Mouse (Mus musculus): ENCODE data around the gene Rmnd1. TPM values are rescaled to one million over a fixed set of nuclear protein-coding genes. Genes with fewer than 3 reads are reported as not detected.

Rmnd1 gene
- polyA plus RNA-seq, 1 experiment from 2014 or later, result 55.1 TPM

GRCm38 (mm10) chr10:4388384-4388745, 43.8 kb downstream of the Rmnd1 start:
- under 1% methylated on average over 19 of the region's 19 CpGs for WGBS
- Histone ChIP-seq H3K27me3 (ENCODE audit: control insufficient read depth, insufficient read depth, low read depth, low read length) (no peaks in the 10 kb centered on the region), H3K9ac (ENCODE audit: low read depth, low read length) (peak overlapping the region; percentile 99), H3K9me3 (replicated peaks; ENCODE audit: control insufficient read depth, low read length, poor library complexity, severe bottlenecking) (no peaks in the 10 kb centered on the region), H3K4me1 (ENCODE audit: control insufficient read depth, insufficient read depth, low read length) (peaks cover 34% of the 10 kb centered on the region), H3K27ac (ENCODE audit: low read length) (peak overlapping the region; percentile 100), H3K4me3 (ENCODE audit: low read depth, low read length) (peak overlapping the region; percentile 96), H3K4me2 (ENCODE audit: low read length) (peak overlapping the region; percentile 97), H3K36me3 (ENCODE audit: control insufficient read depth, insufficient read depth, low read length) (no peaks in the 10 kb centered on the region)
- ATAC-seq, result no peak

- no peaks in the 10 kb centered on the region for H3K27me3 ChIP-seq (ENCODE audit: control insufficient read depth, insufficient read depth, low read depth, low read length)
- H3K9me3 ChIP-seq (replicated peaks; ENCODE audit: control insufficient read depth, low read length, poor library complexity, severe bottlenecking), result no peaks in the 10 kb centered on the region
- H3K9ac ChIP-seq (ENCODE audit: low read depth, low read length), result peak within 1 kb of the TSS; percentile 99
- WGBS, result under 1% methylated on average over 57 of the region's 87 CpGs
- ATAC-seq, result peak; percentile 9; the same call in 1 of the 2 replicates
- peak within 1 kb of the TSS; percentile 97 for H3K4me2 ChIP-seq (ENCODE audit: low read length)
- peak within 1 kb of the TSS; percentile 96 for H3K4me3 ChIP-seq (ENCODE audit: low read depth, low read length)
- peak within 1 kb of the TSS; percentile 100 for H3K27ac ChIP-seq (ENCODE audit: low read length)
- H3K4me1 ChIP-seq (ENCODE audit: control insufficient read depth, insufficient read depth, low read length), result peaks cover 34% of the 10 kb centered on the region
- H3K36me3 ChIP-seq (ENCODE audit: control insufficient read depth, insufficient read depth, low read length), result no peaks in the 10 kb centered on the region
These were observed 44.3 kb downstream of the Rmnd1 start, which contains the start of gene Zbtb2 for GRCm38 (mm10) chr10:4387701-4388383. Zbtb2 (minus strand) TSS chr10:4388108.

- H3K4me3 ChIP-seq (ENCODE audit: low read depth, low read length), result peak overlapping the region; percentile 96
- H3K27ac ChIP-seq (ENCODE audit: low read length), result peak overlapping the region; percentile 100
- peak overlapping the region; percentile 97 for H3K4me2 ChIP-seq (ENCODE audit: low read length)
- H3K4me1 ChIP-seq (ENCODE audit: control insufficient read depth, insufficient read depth, low read length), result peaks cover 33% of the 10 kb centered on the region
- WGBS, result under 1% methylated on average over 47 of the region's 133 CpGs
- no peaks in the 10 kb centered on the region for H3K9me3 ChIP-seq (replicated peaks; ENCODE audit: control insufficient read depth, low read length, poor library complexity, severe bottlenecking)
- no peaks in the 10 kb centered on the region for H3K27me3 ChIP-seq (ENCODE audit: control insufficient read depth, insufficient read depth, low read depth, low read length)
- no peaks in the 10 kb centered on the region for H3K36me3 ChIP-seq (ENCODE audit: control insufficient read depth, insufficient read depth, low read length)
- ATAC-seq, result peak; percentile 93
- H3K9ac ChIP-seq (ENCODE audit: low read depth, low read length), result peak overlapping the region; percentile 99
These were observed 45.3 kb downstream of the Rmnd1 start for GRCm38 (mm10) chr10:4386609-4387591.

GRCm38 (mm10) chr10:4384244-4384643, 47.9 kb downstream of the Rmnd1 start:
- H3K9ac ChIP-seq (ENCODE audit: low read depth, low read length), result no peak overlapping the region
- no peaks in the 10 kb centered on the region for H3K36me3 ChIP-seq (ENCODE audit: control insufficient read depth, insufficient read depth, low read length)
- H3K27me3 ChIP-seq (ENCODE audit: control insufficient read depth, insufficient read depth, low read depth, low read length), result no peaks in the 10 kb centered on the region
- peaks cover 7% of the 10 kb centered on the region for H3K4me1 ChIP-seq (ENCODE audit: control insufficient read depth, insufficient read depth, low read length)
- H3K27ac ChIP-seq (ENCODE audit: low read length), result no peak overlapping the region
- no peak overlapping the region for H3K4me3 ChIP-seq (ENCODE audit: low read depth, low read length)
- H3K9me3 ChIP-seq (replicated peaks; ENCODE audit: control insufficient read depth, low read length, poor library complexity, severe bottlenecking), result no peaks in the 10 kb centered on the region
- no peak for ATAC-seq
- WGBS, result 96% methylated on average over 7 of the region's 7 CpGs
- H3K4me2 ChIP-seq (ENCODE audit: low read length), result no peak overlapping the region

GRCm38 (mm10) chr10:4380748-4381147, 51.4 kb downstream of the Rmnd1 start:
- Histone ChIP-seq H3K9ac (ENCODE audit: low read depth, low read length) (no peak overlapping the region), H3K27me3 (ENCODE audit: control insufficient read depth, insufficient read depth, low read depth, low read length) (no peaks in the 10 kb centered on the region), H3K4me3 (ENCODE audit: low read depth, low read length) (no peak overlapping the region), H3K9me3 (replicated peaks; ENCODE audit: control insufficient read depth, low read length, poor library complexity, severe bottlenecking) (no peaks in the 10 kb centered on the region), H3K4me2 (ENCODE audit: low read length) (no peak overlapping the region), H3K36me3 (ENCODE audit: control insufficient read depth, insufficient read depth, low read length) (no peaks in the 10 kb centered on the region), H3K4me1 (ENCODE audit: control insufficient read depth, insufficient read depth, low read length) (no peaks in the 10 kb centered on the region), H3K27ac (ENCODE audit: low read length) (no peak overlapping the region)
- no peak for ATAC-seq
- 87% methylated on average over 5 of the region's 5 CpGs for WGBS

GRCm38 (mm10) chr10:4376931-4377330, 55.3 kb downstream of the Rmnd1 start:
- H3K4me3 ChIP-seq (ENCODE audit: low read depth, low read length), result no peak overlapping the region
- H3K27ac ChIP-seq (ENCODE audit: low read length), result no peak overlapping the region
- 88% methylated on average over 7 of the region's 7 CpGs for WGBS

GRCm38 (mm10) chr10:4376461-4376860, 55.7 kb downstream of the Rmnd1 start:
- H3K36me3 ChIP-seq (ENCODE audit: control insufficient read depth, insufficient read depth, low read length), result no peaks in the 10 kb centered on the region
- H3K27ac ChIP-seq (ENCODE audit: low read length), result no peak overlapping the region
- H3K4me2 ChIP-seq (ENCODE audit: low read length), result no peak overlapping the region
- H3K27me3 ChIP-seq (ENCODE audit: control insufficient read depth, insufficient read depth, low read depth, low read length), result no peaks in the 10 kb centered on the region
- no peaks in the 10 kb centered on the region for H3K9me3 ChIP-seq (replicated peaks; ENCODE audit: control insufficient read depth, low read length, poor library complexity, severe bottlenecking)
- WGBS, result 83% methylated on average over 7 of the region's 7 CpGs
- H3K4me3 ChIP-seq (ENCODE audit: low read depth, low read length), result no peak overlapping the region
- ATAC-seq, result no peak
- H3K4me1 ChIP-seq (ENCODE audit: control insufficient read depth, insufficient read depth, low read length), result no peaks in the 10 kb centered on the region
- no peak overlapping the region for H3K9ac ChIP-seq (ENCODE audit: low read depth, low read length)

More at GRCm38 (mm10) chr10:4376931-4377330, 55.3 kb downstream of the Rmnd1 start:
- no peak overlapping the region for H3K4me2 ChIP-seq (ENCODE audit: low read length)
- H3K9me3 ChIP-seq (replicated peaks; ENCODE audit: control insufficient read depth, low read length, poor library complexity, severe bottlenecking), result no peaks in the 10 kb centered on the region
- H3K9ac ChIP-seq (ENCODE audit: low read depth, low read length), result no peak overlapping the region
- no peaks in the 10 kb centered on the region for H3K27me3 ChIP-seq (ENCODE audit: control insufficient read depth, insufficient read depth, low read depth, low read length)
- H3K36me3 ChIP-seq (ENCODE audit: control insufficient read depth, insufficient read depth, low read length), result no peaks in the 10 kb centered on the region
- no peaks in the 10 kb centered on the region for H3K4me1 ChIP-seq (ENCODE audit: control insufficient read depth, insufficient read depth, low read length)
- ATAC-seq, result no peak

GRCm38 (mm10) chr10:4375267-4375666, 56.9 kb downstream of the Rmnd1 start:
- H3K4me3 ChIP-seq (ENCODE audit: low read depth, low read length), result no peak overlapping the region
- H3K9me3 ChIP-seq (replicated peaks; ENCODE audit: control insufficient read depth, low read length, poor library complexity, severe bottlenecking), result no peaks in the 10 kb centered on the region
- no peaks in the 10 kb centered on the region for H3K4me1 ChIP-seq (ENCODE audit: control insufficient read depth, insufficient read depth, low read length)
- no peak for ATAC-seq
- no peak overlapping the region for H3K27ac ChIP-seq (ENCODE audit: low read length)
- no peaks in the 10 kb centered on the region for H3K27me3 ChIP-seq (ENCODE audit: control insufficient read depth, insufficient read depth, low read depth, low read length)
- no peak overlapping the region for H3K4me2 ChIP-seq (ENCODE audit: low read length)
- 24% methylated on average over 7 of the region's 7 CpGs for WGBS
- no peak overlapping the region for H3K9ac ChIP-seq (ENCODE audit: low read depth, low read length)
- H3K36me3 ChIP-seq (ENCODE audit: control insufficient read depth, insufficient read depth, low read length), result no peaks in the 10 kb centered on the region

GRCm38 (mm10) chr10:4374734-4375133, 57.5 kb downstream of the Rmnd1 start:
- 95% methylated on average over 4 of the region's 4 CpGs for WGBS
- no peaks in the 10 kb centered on the region for H3K27me3 ChIP-seq (ENCODE audit: control insufficient read depth, insufficient read depth, low read depth, low read length)
- 0 out of 2 replicates have a peak, but pooled peaks cover 4% of the 10 kb centered on the region for H3K36me3 ChIP-seq (ENCODE audit: control insufficient read depth, insufficient read depth, low read length)
- no peak overlapping the region for H3K4me3 ChIP-seq (ENCODE audit: low read depth, low read length)
- no peak overlapping the region for H3K27ac ChIP-seq (ENCODE audit: low read length)
- no peaks in the 10 kb centered on the region for H3K9me3 ChIP-seq (replicated peaks; ENCODE audit: control insufficient read depth, low read length, poor library complexity, severe bottlenecking)
- no peak for ATAC-seq
- no peaks in the 10 kb centered on the region for H3K4me1 ChIP-seq (ENCODE audit: control insufficient read depth, insufficient read depth, low read length)
- no peak overlapping the region for H3K4me2 ChIP-seq (ENCODE audit: low read length)
- H3K9ac ChIP-seq (ENCODE audit: low read depth, low read length), result no peak overlapping the region
